Mouse (Mus musculus) liver, embryonic 11.5 days (tissue): ENCODE measurements around the gene Rhoh. TPM values are rescaled to one million over a fixed set of nuclear protein-coding genes. Genes with fewer than 3 reads are reported as not detected.

ENCODE experiments used
- ATAC-seq: fragments of 200-750 bp; cut with Nextera tagmentation; replicated peaks from 2 replicates; pipeline ENCODE4 v1.8.0; 2017; ENCODE audit warnings: moderate number of reproducible peaks, mild to moderate bottlenecking, moderate TSS enrichment, moderate library complexity; ENCODE audit not compliant: low FRiP score
- DNase-seq: peaks from one replicate; pipeline ENCODE4 v3.0.0-alpha.2; 2017; ENCODE audit warnings: low spot score
- H3K27ac ChIP-seq: fragments of 300-500 bp; sonication (generic); 2 replicates; pipeline ENCODE4 v1.5.1; 2014; ENCODE audit warnings: mild to moderate bottlenecking, low read depth, low read length, control low read depth
- H3K27me3 ChIP-seq: fragments of 300-500 bp; sonication (generic); replicated peaks from 2 replicates; pipeline ENCODE4 v1.6.1; 2014; ENCODE audit warnings: low read length, mixed read lengths; ENCODE audit not compliant: control insufficient read depth, insufficient read depth
- H3K36me3 ChIP-seq: fragments of 300-500 bp; sonication (generic); 2 replicates; pipeline ENCODE4 v1.6.1; 2014; ENCODE audit warnings: mild to moderate bottlenecking, low read length, moderate library complexity, mixed read lengths; ENCODE audit not compliant: control insufficient read depth, insufficient read depth
- H3K4me1 ChIP-seq: fragments of 300-500 bp; sonication (generic); replicated peaks from 2 replicates; pipeline ENCODE4 v1.6.1; 2014; ENCODE audit warnings: low read length, mixed read lengths; ENCODE audit not compliant: control insufficient read depth, insufficient read depth
- H3K4me2 ChIP-seq: fragments of 300-500 bp; sonication (generic); 2 replicates; pipeline ENCODE4 v1.6.1; 2014; ENCODE audit warnings: mild to moderate bottlenecking, control low read depth, moderate library complexity
- H3K4me3 ChIP-seq: fragments of 300-500 bp; sonication (generic); 2 replicates; pipeline ENCODE4 v1.5.1; 2014; ENCODE audit warnings: low read depth, low read length, control low read depth
- H3K9ac ChIP-seq: fragments of 300-500 bp; sonication (generic); 2 replicates; pipeline ENCODE4 v1.6.1; 2014; ENCODE audit warnings: low read depth, low read length, control low read depth
- H3K9me3 ChIP-seq: fragments of 300-500 bp; sonication (generic); 2 replicates; pipeline ENCODE4 v1.6.1; 2016; ENCODE audit warnings: low read length, inconsistent platforms, mixed read lengths; ENCODE audit not compliant: control insufficient read depth
- WGBS: fragments of 180-500 bp; shearing (Covaris S2); extraction: QIAGEN DNeasy Blood & Tissue Kit; methylation state at CpG from one replicate; pipeline ENCODE4 v1.1.7; 2014; 5-methylcytosine and 5-hydroxymethylcytosine counted together
- polyA plus RNA-seq: library from polyadenylated mRNA; unstranded; fragments of >200 nt; fragmentation: Nextera tagmentation; extraction: Ambion mirVana; gene quantifications from 2 replicates; pipeline ENCODE4 v1.2.1, GENCODE M21; 2014

Gene Rhoh
- polyA plus RNA-seq, 1 experiment from 2014 or later, result 2.4 TPM

DNA sequence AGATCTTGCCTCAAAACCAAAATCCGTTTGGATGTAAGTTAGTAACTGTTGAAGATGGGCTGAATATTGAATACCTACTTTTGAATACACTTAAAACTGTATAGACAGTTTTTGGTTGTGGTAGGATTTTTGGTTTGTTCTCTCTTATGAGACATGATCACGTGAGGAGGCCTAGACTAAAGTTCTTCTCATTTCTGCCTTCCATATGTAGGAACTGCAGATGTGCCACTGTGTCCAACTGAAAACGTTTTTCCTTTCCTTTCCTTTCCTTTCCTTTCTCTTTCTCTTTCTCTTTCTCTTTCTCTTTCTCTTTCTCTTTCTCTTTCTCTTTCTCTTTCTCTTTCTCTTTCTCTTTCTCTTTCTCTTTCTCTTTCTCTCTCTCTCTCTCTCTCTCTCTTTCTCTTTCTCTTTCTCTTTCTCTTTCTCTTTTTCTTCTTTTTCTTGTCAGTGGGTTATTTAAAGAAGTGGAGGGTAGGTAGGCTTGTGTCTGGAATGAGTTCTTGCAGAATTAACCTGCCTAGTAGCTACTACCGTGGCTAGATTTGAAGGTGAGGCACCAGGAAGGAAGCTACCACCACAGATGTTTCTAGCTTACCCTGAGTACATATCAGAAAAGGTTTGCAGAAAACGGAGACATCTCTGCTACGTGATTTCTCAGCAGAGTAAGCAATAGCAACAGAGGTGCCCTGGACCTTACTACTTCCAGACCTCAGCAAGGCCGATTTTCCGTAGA lies 27.1 kb upstream of the Rhoh start:
- H3K9ac ChIP-seq, result no peak overlapping the region

DNA sequence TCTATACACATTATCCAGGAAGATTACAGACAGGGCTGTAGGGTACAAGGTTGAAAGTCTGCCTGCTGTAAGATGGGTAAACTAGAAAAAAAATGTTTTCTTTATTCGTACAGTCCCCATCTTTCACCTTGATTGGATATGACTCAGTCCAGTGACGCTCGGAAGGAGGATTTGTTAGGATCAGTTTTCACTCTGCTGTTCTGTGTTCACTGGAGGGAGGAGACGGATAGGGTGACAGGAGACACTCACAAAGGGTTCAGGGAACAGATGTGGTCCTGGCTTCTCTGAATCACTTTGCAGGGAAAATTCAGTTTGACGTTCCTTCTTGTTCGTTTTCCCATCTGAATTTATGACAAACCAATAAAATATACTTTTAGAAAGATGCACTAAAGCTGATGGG lies 23.0 kb upstream of the Rhoh start:
- Histone ChIP-seq H3K4me2 (no peak overlapping the region), H3K27ac (no peak overlapping the region), H3K4me1 (no peaks in the 10 kb centered on the region), H3K9ac (no peak overlapping the region), H3K4me3 (no peak overlapping the region), H3K9me3 (no peaks in the 10 kb centered on the region), H3K36me3 (no peaks in the 10 kb centered on the region; the same call in 1 of the 2 replicates), H3K27me3 (no peaks in the 10 kb centered on the region)
- ATAC-seq, result no peak
- 67% methylated on average over 6 of the region's 6 CpGs for WGBS
- no peak for DNase-seq

More for the DNA sequence above, 27.1 kb upstream of the Rhoh start:
- Histone ChIP-seq H3K4me2 (no peak overlapping the region), H3K27me3 (no peaks in the 10 kb centered on the region), H3K4me1 (no peaks in the 10 kb centered on the region), H3K9me3 (no peaks in the 10 kb centered on the region), H3K27ac (no peak overlapping the region), H3K36me3 (no peaks in the 10 kb centered on the region; the same call in 1 of the 2 replicates), H3K4me3 (no peak overlapping the region)
- no peak for ATAC-seq
- 85% methylated on average over 8 of the region's 8 CpGs for WGBS
- DNase-seq, result no peak

DNA sequence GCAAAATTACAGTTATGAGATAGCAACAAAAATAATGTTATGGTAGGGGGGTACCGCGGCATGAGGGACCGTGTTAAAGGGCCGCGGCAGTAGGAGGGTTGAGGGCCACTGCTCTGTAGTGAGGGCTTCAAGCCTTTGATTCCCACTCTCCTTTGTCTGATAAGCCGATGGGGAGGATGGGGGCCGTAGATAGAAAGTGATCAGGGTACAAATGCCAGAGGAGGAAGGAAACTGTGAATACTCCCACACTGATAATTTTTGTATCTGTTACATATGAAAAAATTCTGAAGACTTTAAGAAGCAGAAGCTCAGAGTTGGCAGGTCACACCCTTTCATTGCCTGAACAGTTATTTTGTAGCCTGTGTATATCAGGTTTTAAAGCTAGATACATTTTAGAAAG lies 18.1 kb upstream of the Rhoh start:
- H3K4me2 ChIP-seq, result no peak overlapping the region
- H3K9ac ChIP-seq, result no peak overlapping the region
- H3K4me3 ChIP-seq, result no peak overlapping the region
- no peak for ATAC-seq
- H3K9me3 ChIP-seq, result no peaks in the 10 kb centered on the region
- H3K27ac ChIP-seq, result no peak overlapping the region
- 54% methylated on average over 7 of the region's 7 CpGs for WGBS
- no peaks in the 10 kb centered on the region for H3K27me3 ChIP-seq
- no peaks in the 10 kb centered on the region for H3K36me3 ChIP-seq
- H3K4me1 ChIP-seq, result no peaks in the 10 kb centered on the region
- no peak for DNase-seq

DNA sequence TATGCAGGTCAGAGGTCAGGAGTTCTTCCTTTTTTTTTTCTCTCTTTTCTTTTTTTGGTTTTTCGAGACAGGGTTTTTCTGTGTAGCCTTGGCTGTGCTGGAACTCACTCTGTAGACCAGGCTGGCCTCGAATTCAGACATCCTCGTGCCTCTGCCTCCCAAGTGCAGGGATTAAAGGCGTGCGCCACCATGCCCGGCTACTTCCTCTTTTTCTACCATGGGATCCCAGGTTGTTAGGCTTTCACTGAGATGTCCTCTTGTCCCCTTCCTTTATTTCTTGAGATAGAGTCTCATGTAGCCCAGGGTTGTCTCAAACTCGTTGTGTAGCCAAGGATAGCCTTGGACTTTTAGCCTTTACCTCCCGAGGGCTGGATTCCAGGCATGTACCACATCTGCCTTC lies 14.5 kb upstream of the Rhoh start:
- WGBS, result 75% methylated on average over 8 of the region's 8 CpGs
- H3K4me1 ChIP-seq, result no peaks in the 10 kb centered on the region
- no peak overlapping the region for H3K4me3 ChIP-seq
- DNase-seq, result no peak
- no peak overlapping the region for H3K27ac ChIP-seq
- no peaks in the 10 kb centered on the region for H3K27me3 ChIP-seq
- no peak for ATAC-seq
- H3K4me2 ChIP-seq, result no peak overlapping the region
- no peak overlapping the region for H3K9ac ChIP-seq
- no peaks in the 10 kb centered on the region for H3K36me3 ChIP-seq
- no peaks in the 10 kb centered on the region for H3K9me3 ChIP-seq

DNA sequence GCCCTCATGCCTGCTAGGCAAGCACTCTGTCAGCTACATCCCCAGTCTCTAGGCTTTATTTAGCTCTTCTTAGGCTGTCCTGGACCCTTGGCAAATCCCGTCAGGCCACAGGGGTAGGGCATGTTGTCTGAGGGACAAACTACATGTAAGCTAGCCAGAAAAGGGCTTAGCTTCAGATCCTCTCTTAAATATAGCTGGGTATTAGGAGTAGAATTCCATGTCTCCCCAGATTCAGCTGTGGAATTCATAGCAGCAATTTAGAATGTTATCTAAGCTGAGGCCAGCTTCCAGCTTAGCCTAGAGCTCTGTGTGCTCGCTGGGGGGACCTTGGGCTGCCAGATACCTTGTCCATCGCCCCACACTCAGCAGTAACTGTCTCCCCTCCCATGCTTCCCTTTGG lies 14.1 kb upstream of the Rhoh start:
- DNase-seq (no peak), ATAC-seq (no peak)
- WGBS, result 70% methylated on average over 3 of the region's 3 CpGs
- Histone ChIP-seq H3K36me3 (no peaks in the 10 kb centered on the region), H3K27me3 (no peaks in the 10 kb centered on the region), H3K27ac (no peak overlapping the region), H3K9ac (no peak overlapping the region), H3K4me3 (no peak overlapping the region), H3K4me2 (no peak overlapping the region), H3K9me3 (no peaks in the 10 kb centered on the region), H3K4me1 (no peaks in the 10 kb centered on the region)

DNA sequence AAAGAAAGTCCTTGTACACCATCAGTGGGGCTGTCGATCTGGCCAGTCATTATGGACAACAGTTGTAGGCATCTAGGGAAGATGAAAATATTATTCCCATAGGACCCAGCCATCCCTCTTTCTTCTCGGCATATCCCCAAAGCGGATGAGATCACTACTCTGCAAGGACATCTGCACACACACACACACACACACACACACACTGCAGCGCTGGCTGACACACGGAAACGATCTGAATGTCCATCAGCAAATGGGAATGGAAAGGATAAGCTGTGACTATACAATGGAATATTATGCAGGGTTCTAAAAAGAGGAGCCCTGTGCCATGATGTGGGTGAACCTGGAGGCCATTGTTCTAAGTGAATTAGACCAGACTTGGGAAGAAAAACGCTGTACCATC lies 13.4 kb upstream of the Rhoh start:
- no peaks in the 10 kb centered on the region for H3K4me1 ChIP-seq
- no peak overlapping the region for H3K9ac ChIP-seq
- no peak overlapping the region for H3K27ac ChIP-seq
- no peaks in the 10 kb centered on the region for H3K9me3 ChIP-seq
- H3K4me3 ChIP-seq, result no peak overlapping the region
- no peak overlapping the region for H3K4me2 ChIP-seq
- 85% methylated on average over 7 of the region's 7 CpGs for WGBS
- DNase-seq (no peak), ATAC-seq (no peak)
- no peaks in the 10 kb centered on the region for H3K36me3 ChIP-seq
- H3K27me3 ChIP-seq, result no peaks in the 10 kb centered on the region

DNA sequence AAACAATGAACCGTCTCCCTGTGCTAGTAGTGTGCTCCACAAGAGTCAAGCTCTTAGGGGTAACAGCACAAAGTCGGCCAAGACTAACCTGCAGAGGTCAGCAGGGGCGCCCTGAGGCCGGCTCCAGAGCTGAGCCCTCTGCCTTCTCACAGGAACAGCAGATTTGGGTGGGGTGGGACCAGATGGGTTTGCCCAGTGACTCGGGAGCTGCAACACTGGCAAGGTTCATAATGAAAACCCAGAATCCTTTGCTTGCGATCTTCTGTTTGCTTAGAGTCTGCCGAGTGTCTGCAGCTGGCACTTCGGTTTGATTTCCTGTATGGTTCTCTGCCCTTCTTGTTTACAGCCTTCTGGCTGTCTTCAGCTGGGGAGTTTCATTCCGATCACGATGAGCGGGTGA lies 10.2 kb upstream of the Rhoh start:
- no peak for ATAC-seq
- Histone ChIP-seq H3K27me3 (no peaks in the 10 kb centered on the region), H3K4me2 (no peak overlapping the region), H3K4me1 (no peaks in the 10 kb centered on the region), H3K4me3 (no peak overlapping the region), H3K27ac (no peak overlapping the region), H3K36me3 (no peaks in the 10 kb centered on the region), H3K9me3 (no peaks in the 10 kb centered on the region), H3K9ac (no peak overlapping the region)
- 69% methylated on average over 11 of the region's 11 CpGs for WGBS
- DNase-seq, result no peak

DNA sequence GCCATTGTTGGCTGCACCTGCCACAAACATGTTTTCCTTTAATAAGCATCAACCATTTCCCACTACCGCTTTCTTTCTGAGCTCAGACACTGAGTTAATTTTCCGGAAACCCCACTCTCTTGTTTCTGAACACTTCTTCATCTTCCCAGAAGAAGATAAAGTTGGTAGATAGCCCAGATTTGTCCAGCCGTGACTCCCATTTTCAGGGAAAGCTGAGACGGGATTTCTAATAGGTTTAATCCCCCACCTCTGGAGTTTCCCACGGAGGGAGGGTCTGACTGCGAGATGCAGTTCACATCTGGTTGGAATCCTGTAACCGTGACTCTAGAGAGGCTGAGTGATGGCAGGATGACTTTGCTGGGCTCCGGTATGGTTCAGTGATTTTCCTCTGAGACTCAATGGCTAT lies 6.2 kb upstream of the Rhoh start:
- no peaks in the 10 kb centered on the region for H3K9me3 ChIP-seq
- no peak overlapping the region for H3K27ac ChIP-seq
- ATAC-seq (no peak), DNase-seq (no peak)
- H3K4me1 ChIP-seq, result peaks cover 7% of the 10 kb centered on the region; the same call in 1 of the 2 replicates
- H3K36me3 ChIP-seq, result no peaks in the 10 kb centered on the region
- no peak overlapping the region for H3K9ac ChIP-seq
- 70% methylated on average over 8 of the region's 8 CpGs for WGBS
- H3K27me3 ChIP-seq, result no peaks in the 10 kb centered on the region
- H3K4me3 ChIP-seq, result no peak overlapping the region
- no peak overlapping the region for H3K4me2 ChIP-seq

DNA sequence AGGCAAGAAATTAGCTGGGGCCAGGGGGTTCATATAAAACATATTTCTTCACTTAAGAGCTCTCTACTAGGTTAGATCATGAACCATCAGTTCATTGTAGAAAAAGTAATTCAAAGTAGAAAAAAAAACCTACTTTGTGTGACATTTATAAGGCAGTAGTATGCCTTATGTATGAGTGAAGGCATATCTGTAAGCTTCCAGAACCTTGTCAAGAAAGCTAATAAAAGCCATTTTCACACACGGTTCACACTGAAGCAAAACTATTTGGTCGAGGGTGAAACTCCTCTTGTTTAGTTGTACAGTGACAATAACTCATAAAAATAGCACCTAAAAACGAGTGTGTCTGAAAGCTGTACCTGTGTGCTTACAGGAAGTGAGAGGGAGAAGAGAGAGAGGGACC lies 5.4 kb upstream of the Rhoh start:
- Histone ChIP-seq H3K36me3 (no peaks in the 10 kb centered on the region), H3K27ac (no peak overlapping the region), H3K27me3 (no peaks in the 10 kb centered on the region), H3K4me1 (peaks cover 7% of the 10 kb centered on the region; the same call in 1 of the 2 replicates), H3K9ac (no peak overlapping the region), H3K4me2 (no peak overlapping the region), H3K9me3 (no peaks in the 10 kb centered on the region), H3K4me3 (no peak overlapping the region)
- DNase-seq (no peak), ATAC-seq (no peak)
- WGBS, result 61% methylated on average over 3 of the region's 3 CpGs
